Mouse (Mus musculus) heart, embryonic 12.5 days (tissue): ENCODE measurements around the gene Cavin2. TPM values are rescaled to one million over a fixed set of nuclear protein-coding genes. Genes with fewer than 3 reads are reported as not detected.

Experiments
- ATAC-seq: fragments of 200-750 bp; cut with Nextera tagmentation; 2 replicates; pipeline ENCODE4 v1.8.0; 2017; ENCODE audit warnings: moderate TSS enrichment, moderate library complexity; ENCODE audit not compliant: insufficient number of reproducible peaks, low FRiP score
- H3K27ac ChIP-seq: fragments of 300-500 bp; sonication (generic); 2 replicates; pipeline ENCODE4 v1.5.1; 2016; ENCODE audit warnings: mild to moderate bottlenecking, moderate library complexity; ENCODE audit not compliant: poor library complexity, severe bottlenecking
- H3K27me3 ChIP-seq: fragments of 300-500 bp; sonication (generic); replicated peaks from 2 replicates; pipeline ENCODE4 v1.6.1; 2016; ENCODE audit warnings: mild to moderate bottlenecking, moderate library complexity
- H3K36me3 ChIP-seq: fragments of 300-500 bp; sonication (generic); 2 replicates; pipeline ENCODE4 v1.6.1; 2016; ENCODE audit warnings: mild to moderate bottlenecking, moderate library complexity
- H3K4me1 ChIP-seq: fragments of 300-500 bp; sonication (generic); replicated peaks from 2 replicates; pipeline ENCODE4 v1.6.1; 2016; ENCODE audit warnings: mild to moderate bottlenecking
- H3K4me2 ChIP-seq: fragments of 300-500 bp; sonication (generic); 2 replicates; pipeline ENCODE4 v1.6.1; 2016; ENCODE audit warnings: mild to moderate bottlenecking, moderate library complexity
- H3K4me3 ChIP-seq: fragments of 300-500 bp; sonication (generic); 2 replicates; pipeline ENCODE4 v1.5.1; 2016; ENCODE audit warnings: mild to moderate bottlenecking
- H3K9ac ChIP-seq: fragments of 300-500 bp; sonication (generic); 2 replicates; pipeline ENCODE4 v1.6.1; 2016; ENCODE audit warnings: mild to moderate bottlenecking, moderate library complexity
- H3K9me3 ChIP-seq: fragments of 300-500 bp; sonication (generic); replicated peaks from 2 replicates; pipeline ENCODE4 v1.6.1; 2016; ENCODE audit warnings: mild to moderate bottlenecking, moderate library complexity
- WGBS: fragments of 180-500 bp; shearing (Covaris S2); methylation state at CpG from one replicate; pipeline ENCODE4 v1.1.7; 2016; 5-methylcytosine and 5-hydroxymethylcytosine counted together
- polyA plus RNA-seq: library from polyadenylated mRNA; unstranded; fragments of >200 nt; fragmentation: Nextera tagmentation; extraction: Ambion mirVana; gene quantifications from 2 replicates; pipeline ENCODE4 v1.2.1, GENCODE M21; 2016

Gene Cavin2
- polyA plus RNA-seq = 131 and 140 TPM in 2 replicates

- Histone ChIP-seq H3K27me3 (no peaks in the 10 kb centered on the region), H3K9me3 (no peaks in the 10 kb centered on the region), H3K4me2 (peak within 1 kb of the TSS; percentile 66), H3K9ac (peak within 1 kb of the TSS; percentile 81), H3K4me1 (peaks cover 30% of the 10 kb centered on the region), H3K4me3 (peak within 1 kb of the TSS; percentile 65), H3K36me3 (no peaks in the 10 kb centered on the region), H3K27ac (peak within 1 kb of the TSS; percentile 98)
- 32% methylated on average over 17 of the region's 17 CpGs for WGBS
- peak; percentile 89 for ATAC-seq
Observed at GRCm38 (mm10) chr1:51288755-51289619, at the start of gene Cavin2. Cavin2 (plus strand) TSS chr1:51289126.

- Histone ChIP-seq H3K4me2 (no peak overlapping the region), H3K9me3 (no peaks in the 10 kb centered on the region), H3K9ac (no peak overlapping the region), H3K27ac (no peak overlapping the region), H3K4me3 (no peak overlapping the region), H3K4me1 (no peaks in the 10 kb centered on the region), H3K36me3 (no peaks in the 10 kb centered on the region), H3K27me3 (no peaks in the 10 kb centered on the region)
- ATAC-seq = no peak
- 82% methylated on average over 3 of the region's 3 CpGs for WGBS
Observed at GRCm38 (mm10) chr1:51241311-51241986, 47.5 kb upstream of the Cavin2 start.

- 80% methylated on average over 3 of the region's 3 CpGs for WGBS
Observed at GRCm38 (mm10) chr1:51243294-51243693, 45.6 kb upstream of the Cavin2 start.

GRCm38 (mm10) chr1:51243869-51244268 lies 45.1 kb upstream of the Cavin2 start:
- Histone ChIP-seq H3K9me3 (no peaks in the 10 kb centered on the region), H3K4me3 (no peak overlapping the region), H3K4me1 (no peaks in the 10 kb centered on the region), H3K9ac (no peak overlapping the region), H3K27me3 (no peaks in the 10 kb centered on the region), H3K27ac (no peak overlapping the region), H3K36me3 (no peaks in the 10 kb centered on the region), H3K4me2 (no peak overlapping the region)
- 82% methylated on average over 3 of the region's 3 CpGs for WGBS
- ATAC-seq = no peak

More at GRCm38 (mm10) chr1:51243294-51243693, 45.6 kb upstream of the Cavin2 start:
- Histone ChIP-seq H3K27ac (no peak overlapping the region), H3K4me2 (no peak overlapping the region), H3K36me3 (no peaks in the 10 kb centered on the region), H3K9me3 (no peaks in the 10 kb centered on the region), H3K4me1 (no peaks in the 10 kb centered on the region), H3K9ac (no peak overlapping the region), H3K4me3 (no peak overlapping the region), H3K27me3 (no peaks in the 10 kb centered on the region)
- no peak for ATAC-seq

- no peak overlapping the region for H3K4me2 ChIP-seq
- no peak overlapping the region for H3K4me3 ChIP-seq
- ATAC-seq = no peak
- no peaks in the 10 kb centered on the region for H3K9me3 ChIP-seq
- 69% methylated on average over 3 of the region's 3 CpGs for WGBS
- no peaks in the 10 kb centered on the region for H3K27me3 ChIP-seq
- no peaks in the 10 kb centered on the region for H3K4me1 ChIP-seq
- no peak overlapping the region for H3K9ac ChIP-seq
- no peak overlapping the region for H3K27ac ChIP-seq
- H3K36me3 ChIP-seq = no peaks in the 10 kb centered on the region
Observed at GRCm38 (mm10) chr1:51245381-51245780, 43.5 kb upstream of the Cavin2 start.

- H3K27ac ChIP-seq = no peak overlapping the region
- H3K27me3 ChIP-seq = no peaks in the 10 kb centered on the region
- H3K4me1 ChIP-seq = no peaks in the 10 kb centered on the region
- no peak for ATAC-seq
- H3K9me3 ChIP-seq = no peaks in the 10 kb centered on the region
- no peak overlapping the region for H3K9ac ChIP-seq
- no peak overlapping the region for H3K4me2 ChIP-seq
- no peaks in the 10 kb centered on the region for H3K36me3 ChIP-seq
- no peak overlapping the region for H3K4me3 ChIP-seq
- WGBS = 63% methylated on average over 5 of the region's 5 CpGs
Observed at GRCm38 (mm10) chr1:51250302-51250701, 38.6 kb upstream of the Cavin2 start.

- Histone ChIP-seq H3K9ac (no peak overlapping the region), H3K4me1 (peaks cover 50% of the 10 kb centered on the region), H3K36me3 (no peaks in the 10 kb centered on the region), H3K4me3 (no peak overlapping the region), H3K9me3 (no peaks in the 10 kb centered on the region), H3K27ac (peak overlapping the region; percentile 86), H3K4me2 (no peak overlapping the region), H3K27me3 (no peaks in the 10 kb centered on the region)
- WGBS = 23% methylated on average over 5 of the region's 5 CpGs
- peak; percentile 79 for ATAC-seq
Observed at GRCm38 (mm10) chr1:51265118-51265800, 23.7 kb upstream of the Cavin2 start.

GRCm38 (mm10) chr1:51265926-51266325 lies 23.0 kb upstream of the Cavin2 start:
- Histone ChIP-seq H3K4me1 (peaks cover 56% of the 10 kb centered on the region), H3K27ac (peak overlapping the region; percentile 86), H3K27me3 (no peaks in the 10 kb centered on the region), H3K36me3 (no peaks in the 10 kb centered on the region), H3K9me3 (no peaks in the 10 kb centered on the region), H3K4me3 (no peak overlapping the region), H3K4me2 (no peak overlapping the region), H3K9ac (no peak overlapping the region)
- 4% methylated on average over 2 of the region's 2 CpGs for WGBS
- ATAC-seq = peak; percentile 83

GRCm38 (mm10) chr1:51267125-51267524 lies 21.8 kb upstream of the Cavin2 start:
- Histone ChIP-seq H3K9me3 (no peaks in the 10 kb centered on the region), H3K27ac (peak overlapping the region; percentile 93), H3K9ac (0 out of 2 replicates have a peak overlapping the region, but pooled peaks have one; percentile 24), H3K4me3 (peak overlapping the region; percentile 4; the same call in 1 of the 2 replicates), H3K27me3 (no peaks in the 10 kb centered on the region), H3K4me2 (peak overlapping the region; percentile 45), H3K36me3 (no peaks in the 10 kb centered on the region), H3K4me1 (peaks cover 64% of the 10 kb centered on the region)
- 7% methylated on average over 5 of the region's 5 CpGs for WGBS
- ATAC-seq = no peak

- H3K27me3 ChIP-seq = no peaks in the 10 kb centered on the region
- peak overlapping the region; percentile 75 for H3K27ac ChIP-seq
- 49% methylated on average over 2 of the region's 2 CpGs for WGBS
- no peak overlapping the region for H3K4me2 ChIP-seq
- H3K4me1 ChIP-seq = peaks cover 70% of the 10 kb centered on the region
- H3K4me3 ChIP-seq = no peak overlapping the region
- no peaks in the 10 kb centered on the region for H3K9me3 ChIP-seq
- H3K9ac ChIP-seq = no peak overlapping the region
- ATAC-seq = no peak
- H3K36me3 ChIP-seq = no peaks in the 10 kb centered on the region
Observed at GRCm38 (mm10) chr1:51268225-51268624, 20.7 kb upstream of the Cavin2 start.
